Mouse (Mus musculus): ENCODE measurements around the gene Pknox1.

GRCm38 (mm10) chr17:31636942-31637811 lies 72.6 kb downstream of the Pknox1 start, which contains the start of gene Cbs:
- no peak for TF ChIP-seq CTCF (IDR thresholded peaks at IDR 0.05; ENCODE audit: low read depth, low read length)
- no peak for TF ChIP-seq POLR2A (IDR thresholded peaks at IDR 0.05; ENCODE audit: borderline replicate concordance, low read depth, low read length)
